Mouse (Mus musculus): ENCODE measurements around the gene Mgst3. TPM values are rescaled to one million over a fixed set of nuclear protein-coding genes. Genes with fewer than 3 reads are reported as not detected.

Mgst3 gene
- polyA plus RNA-seq, 1 experiment from 2014 or later: 49.5 TPM

- no peaks in the 10 kb centered on the region; the same call in 1 of the 2 replicates for H3K27me3 ChIP-seq (ENCODE audit: control insufficient read depth, insufficient read depth, low read length)
- no peak for ATAC-seq (replicated peaks; ENCODE audit: insufficient number of reproducible peaks, low FRiP score, low TSS enrichment, low read depth)
- 62% methylated on average over 5 of the region's 5 CpGs for WGBS
Observed at GRCm38 (mm10) chr1:167379751-167380150, 13.9 kb downstream of the Mgst3 start.

GRCm38 (mm10) chr1:167378019-167378418 is 15.6 kb downstream of the Mgst3 start:
- Histone ChIP-seq H3K36me3 (replicated peaks; ENCODE audit: control insufficient read depth, insufficient read depth, low read depth, low read length) (no peaks in the 10 kb centered on the region), H3K4me3 (ENCODE audit: low read depth, low read length) (no peak overlapping the region), H3K9ac (replicated peaks; ENCODE audit: low read length) (no peak overlapping the region), H3K27ac (replicated peaks; ENCODE audit: low read depth, low read length) (no peak overlapping the region), H3K4me1 (ENCODE audit: control insufficient read depth, insufficient read depth, low read length) (no peaks in the 10 kb centered on the region), H3K27me3 (ENCODE audit: control insufficient read depth, insufficient read depth, low read length) (no peaks in the 10 kb centered on the region; the same call in 1 of the 2 replicates), H3K9me3 (replicated peaks; ENCODE audit: control insufficient read depth, low read length) (no peaks in the 10 kb centered on the region), H3K4me2 (ENCODE audit: low read depth, low read length) (no peak overlapping the region)
- ATAC-seq (replicated peaks; ENCODE audit: insufficient number of reproducible peaks, low FRiP score, low TSS enrichment, low read depth) (no peak), DNase-seq (ENCODE audit: low spot score) (no peak)
- 61% methylated on average over 6 of the region's 6 CpGs for WGBS

More at GRCm38 (mm10) chr1:167379751-167380150, 13.9 kb downstream of the Mgst3 start:
- no peak overlapping the region for H3K4me2 ChIP-seq (ENCODE audit: low read depth, low read length)
- H3K4me3 ChIP-seq (ENCODE audit: low read depth, low read length): no peak overlapping the region
- no peaks in the 10 kb centered on the region for H3K9me3 ChIP-seq (replicated peaks; ENCODE audit: control insufficient read depth, low read length)
- H3K9ac ChIP-seq (replicated peaks; ENCODE audit: low read length): no peak overlapping the region
- H3K4me1 ChIP-seq (ENCODE audit: control insufficient read depth, insufficient read depth, low read length): no peaks in the 10 kb centered on the region
- no peak for DNase-seq (ENCODE audit: low spot score)
- H3K36me3 ChIP-seq (replicated peaks; ENCODE audit: control insufficient read depth, insufficient read depth, low read depth, low read length): no peaks in the 10 kb centered on the region
- H3K27ac ChIP-seq (replicated peaks; ENCODE audit: low read depth, low read length): no peak overlapping the region

- DNase-seq (ENCODE audit: low spot score) (no peak), ATAC-seq (replicated peaks; ENCODE audit: insufficient number of reproducible peaks, low FRiP score, low TSS enrichment, low read depth) (no peak)
- Histone ChIP-seq H3K4me3 (ENCODE audit: low read depth, low read length) (no peak overlapping the region), H3K27me3 (ENCODE audit: control insufficient read depth, insufficient read depth, low read length) (no peaks in the 10 kb centered on the region; the same call in 1 of the 2 replicates), H3K4me2 (ENCODE audit: low read depth, low read length) (no peak overlapping the region), H3K4me1 (ENCODE audit: control insufficient read depth, insufficient read depth, low read length) (no peaks in the 10 kb centered on the region), H3K9me3 (replicated peaks; ENCODE audit: control insufficient read depth, low read length) (no peaks in the 10 kb centered on the region), H3K9ac (replicated peaks; ENCODE audit: low read length) (no peak overlapping the region), H3K27ac (replicated peaks; ENCODE audit: low read depth, low read length) (no peak overlapping the region), H3K36me3 (replicated peaks; ENCODE audit: control insufficient read depth, insufficient read depth, low read depth, low read length) (no peaks in the 10 kb centered on the region)
- 49% methylated on average over 2 of the region's 2 CpGs for WGBS
Observed at GRCm38 (mm10) chr1:167374942-167375341, 18.7 kb downstream of the Mgst3 start.

- H3K4me2 ChIP-seq (ENCODE audit: low read depth, low read length): no peak overlapping the region
- no peak overlapping the region for H3K27ac ChIP-seq (replicated peaks; ENCODE audit: low read depth, low read length)
- H3K4me1 ChIP-seq (ENCODE audit: control insufficient read depth, insufficient read depth, low read length): no peaks in the 10 kb centered on the region
- peak; percentile 71 for DNase-seq (ENCODE audit: low spot score)
- ATAC-seq (replicated peaks; ENCODE audit: insufficient number of reproducible peaks, low FRiP score, low TSS enrichment, low read depth): peak; percentile 59
- no peak overlapping the region for H3K9ac ChIP-seq (replicated peaks; ENCODE audit: low read length)
- 20% methylated on average over 15 of the region's 15 CpGs for WGBS
- no peaks in the 10 kb centered on the region for H3K36me3 ChIP-seq (replicated peaks; ENCODE audit: control insufficient read depth, insufficient read depth, low read depth, low read length)
- no peaks in the 10 kb centered on the region for H3K9me3 ChIP-seq (replicated peaks; ENCODE audit: control insufficient read depth, low read length)
- H3K27me3 ChIP-seq (ENCODE audit: control insufficient read depth, insufficient read depth, low read length): no peaks in the 10 kb centered on the region
- H3K4me3 ChIP-seq (ENCODE audit: low read depth, low read length): no peak overlapping the region
Observed at GRCm38 (mm10) chr1:167374003-167374784, 19.4 kb downstream of the Mgst3 start.

GRCm38 (mm10) chr1:167372739-167373138 is 20.9 kb downstream of the Mgst3 start:
- Histone ChIP-seq H3K36me3 (replicated peaks; ENCODE audit: control insufficient read depth, insufficient read depth, low read depth, low read length) (no peaks in the 10 kb centered on the region), H3K9me3 (replicated peaks; ENCODE audit: control insufficient read depth, low read length) (no peaks in the 10 kb centered on the region), H3K4me1 (ENCODE audit: control insufficient read depth, insufficient read depth, low read length) (no peaks in the 10 kb centered on the region), H3K9ac (replicated peaks; ENCODE audit: low read length) (no peak overlapping the region), H3K4me2 (ENCODE audit: low read depth, low read length) (no peak overlapping the region), H3K27ac (replicated peaks; ENCODE audit: low read depth, low read length) (no peak overlapping the region), H3K27me3 (ENCODE audit: control insufficient read depth, insufficient read depth, low read length) (no peaks in the 10 kb centered on the region), H3K4me3 (ENCODE audit: low read depth, low read length) (no peak overlapping the region)
- DNase-seq (ENCODE audit: low spot score) (no peak), ATAC-seq (replicated peaks; ENCODE audit: insufficient number of reproducible peaks, low FRiP score, low TSS enrichment, low read depth) (no peak)
- 94% methylated on average over 7 of the region's 7 CpGs for WGBS

GRCm38 (mm10) chr1:167369905-167370304 is 23.7 kb downstream of the Mgst3 start:
- no peaks in the 10 kb centered on the region for H3K4me1 ChIP-seq (ENCODE audit: control insufficient read depth, insufficient read depth, low read length)
- H3K36me3 ChIP-seq (replicated peaks; ENCODE audit: control insufficient read depth, insufficient read depth, low read depth, low read length): no peaks in the 10 kb centered on the region
- no peak overlapping the region for H3K27ac ChIP-seq (replicated peaks; ENCODE audit: low read depth, low read length)
- H3K4me2 ChIP-seq (ENCODE audit: low read depth, low read length): no peak overlapping the region
- no peak overlapping the region for H3K9ac ChIP-seq (replicated peaks; ENCODE audit: low read length)
- no peaks in the 10 kb centered on the region for H3K9me3 ChIP-seq (replicated peaks; ENCODE audit: control insufficient read depth, low read length)
- ATAC-seq (replicated peaks; ENCODE audit: insufficient number of reproducible peaks, low FRiP score, low TSS enrichment, low read depth) (no peak), DNase-seq (ENCODE audit: low spot score) (peak; percentile 94)
- 10% methylated on average over 7 of the region's 7 CpGs for WGBS
- H3K27me3 ChIP-seq (ENCODE audit: control insufficient read depth, insufficient read depth, low read length): no peaks in the 10 kb centered on the region
- H3K4me3 ChIP-seq (ENCODE audit: low read depth, low read length): no peak overlapping the region

- Histone ChIP-seq H3K27ac (replicated peaks; ENCODE audit: low read depth, low read length) (no peak overlapping the region), H3K9me3 (replicated peaks; ENCODE audit: control insufficient read depth, low read length) (no peaks in the 10 kb centered on the region), H3K4me2 (ENCODE audit: low read depth, low read length) (no peak overlapping the region), H3K36me3 (replicated peaks; ENCODE audit: control insufficient read depth, insufficient read depth, low read depth, low read length) (no peaks in the 10 kb centered on the region), H3K4me1 (ENCODE audit: control insufficient read depth, insufficient read depth, low read length) (no peaks in the 10 kb centered on the region), H3K4me3 (ENCODE audit: low read depth, low read length) (no peak overlapping the region), H3K27me3 (ENCODE audit: control insufficient read depth, insufficient read depth, low read length) (no peaks in the 10 kb centered on the region), H3K9ac (replicated peaks; ENCODE audit: low read length) (no peak overlapping the region)
- WGBS: 88% methylated on average over 7 of the region's 7 CpGs
- ATAC-seq (replicated peaks; ENCODE audit: insufficient number of reproducible peaks, low FRiP score, low TSS enrichment, low read depth) (no peak), DNase-seq (ENCODE audit: low spot score) (no peak)
Observed at GRCm38 (mm10) chr1:167368513-167368912, 25.1 kb downstream of the Mgst3 start.

GRCm38 (mm10) chr1:167368018-167368417 is 25.6 kb downstream of the Mgst3 start:
- H3K9me3 ChIP-seq (replicated peaks; ENCODE audit: control insufficient read depth, low read length): no peaks in the 10 kb centered on the region
- DNase-seq (ENCODE audit: low spot score) (no peak), ATAC-seq (replicated peaks; ENCODE audit: insufficient number of reproducible peaks, low FRiP score, low TSS enrichment, low read depth) (no peak)
- 93% methylated on average over 4 of the region's 4 CpGs for WGBS
- no peak overlapping the region for H3K27ac ChIP-seq (replicated peaks; ENCODE audit: low read depth, low read length)
- H3K36me3 ChIP-seq (replicated peaks; ENCODE audit: control insufficient read depth, insufficient read depth, low read depth, low read length): no peaks in the 10 kb centered on the region
- H3K9ac ChIP-seq (replicated peaks; ENCODE audit: low read length): no peak overlapping the region
- H3K4me2 ChIP-seq (ENCODE audit: low read depth, low read length): no peak overlapping the region
- no peak overlapping the region for H3K4me3 ChIP-seq (ENCODE audit: low read depth, low read length)
- H3K4me1 ChIP-seq (ENCODE audit: control insufficient read depth, insufficient read depth, low read length): no peaks in the 10 kb centered on the region
- no peaks in the 10 kb centered on the region for H3K27me3 ChIP-seq (ENCODE audit: control insufficient read depth, insufficient read depth, low read length)

Data from embryonic facial prominence, embryonic 11.5 days (tissue).